Mouse (Mus musculus): ENCODE results near the gene Islr. TPM values are rescaled to one million over a fixed set of nuclear protein-coding genes. Genes with fewer than 3 reads are reported as not detected.
A peak's percentile ranks its signal among the peaks of the same experiment; 100 is the strongest.

Islr gene
- polyA plus RNA-seq, 1 experiment from 2014 or later, result 4.6 TPM

GRCm38 (mm10) chr9:58169426-58169825 is 34.7 kb downstream of the Islr start:
- Histone ChIP-seq H3K9me3 (no peaks in the 10 kb centered on the region), H3K4me3 (no peak overlapping the region), H3K36me3 (replicated peaks) (no peaks in the 10 kb centered on the region), H3K27ac (no peak overlapping the region), H3K4me1 (peaks cover 12% of the 10 kb centered on the region), H3K27me3 (ENCODE audit: poor library complexity, severe bottlenecking) (no peaks in the 10 kb centered on the region)
- no peak for DNase-seq (ENCODE audit: extremely low spot score, low spot score)
- WGBS, result 83% methylated on average over 6 of the region's 6 CpGs

GRCm38 (mm10) chr9:58168880-58169279 is 35.2 kb downstream of the Islr start:
- peak overlapping the region; percentile 64 for H3K27ac ChIP-seq
- no peak for DNase-seq (ENCODE audit: extremely low spot score, low spot score)
- no peaks in the 10 kb centered on the region for H3K27me3 ChIP-seq (ENCODE audit: poor library complexity, severe bottlenecking)
- no peaks in the 10 kb centered on the region for H3K36me3 ChIP-seq (replicated peaks)
- H3K9me3 ChIP-seq, result no peaks in the 10 kb centered on the region
- 72% methylated on average over 3 of the region's 3 CpGs for WGBS
- H3K4me1 ChIP-seq, result peaks cover 10% of the 10 kb centered on the region
- no peak overlapping the region for H3K4me3 ChIP-seq

GRCm38 (mm10) chr9:58165779-58166178 is 38.3 kb downstream of the Islr start:
- Histone ChIP-seq H3K4me3 (no peak overlapping the region), H3K9me3 (no peaks in the 10 kb centered on the region), H3K27me3 (ENCODE audit: poor library complexity, severe bottlenecking) (0 out of 2 replicates have a peak, but pooled peaks cover 4% of the 10 kb centered on the region), H3K36me3 (replicated peaks) (no peaks in the 10 kb centered on the region), H3K4me1 (peaks cover 19% of the 10 kb centered on the region), H3K27ac (no peak overlapping the region)
- WGBS, result 86% methylated on average over 1 of the region's 1 CpGs
- DNase-seq (ENCODE audit: extremely low spot score, low spot score), result no peak

- Histone ChIP-seq H3K4me3 (no peak overlapping the region), H3K36me3 (replicated peaks) (no peaks in the 10 kb centered on the region), H3K27ac (no peak overlapping the region), H3K4me1 (peaks cover 31% of the 10 kb centered on the region), H3K27me3 (ENCODE audit: poor library complexity, severe bottlenecking) (0 out of 2 replicates have a peak, but pooled peaks cover 11% of the 10 kb centered on the region), H3K9me3 (no peaks in the 10 kb centered on the region)
- DNase-seq (ENCODE audit: extremely low spot score, low spot score), result no peak
- 84% methylated on average over 5 of the region's 5 CpGs for WGBS
Observed at GRCm38 (mm10) chr9:58163146-58163545, 41.0 kb downstream of the Islr start.

- no peaks in the 10 kb centered on the region for H3K36me3 ChIP-seq (replicated peaks)
- H3K4me3 ChIP-seq, result no peak overlapping the region
- no peaks in the 10 kb centered on the region for H3K9me3 ChIP-seq
- no peak for DNase-seq (ENCODE audit: extremely low spot score, low spot score)
- H3K27ac ChIP-seq, result no peak overlapping the region
- WGBS, result 99% methylated on average over 3 of the region's 3 CpGs
- H3K27me3 ChIP-seq (ENCODE audit: poor library complexity, severe bottlenecking), result 0 out of 2 replicates have a peak, but pooled peaks cover 11% of the 10 kb centered on the region
- H3K4me1 ChIP-seq, result peaks cover 40% of the 10 kb centered on the region
Observed at GRCm38 (mm10) chr9:58162173-58162572, 41.9 kb downstream of the Islr start.

- no peaks in the 10 kb centered on the region for H3K36me3 ChIP-seq (replicated peaks)
- H3K4me3 ChIP-seq, result no peak overlapping the region
- H3K27ac ChIP-seq, result peak overlapping the region; percentile 35
- WGBS, result 85% methylated on average over 5 of the region's 5 CpGs
- 0 out of 2 replicates have a peak, but pooled peaks cover 11% of the 10 kb centered on the region for H3K27me3 ChIP-seq (ENCODE audit: poor library complexity, severe bottlenecking)
- H3K4me1 ChIP-seq, result peaks cover 44% of the 10 kb centered on the region
- no peaks in the 10 kb centered on the region for H3K9me3 ChIP-seq
- DNase-seq (ENCODE audit: extremely low spot score, low spot score), result no peak
Observed at GRCm38 (mm10) chr9:58160315-58160714, 43.8 kb downstream of the Islr start.

GRCm38 (mm10) chr9:58159855-58160254 is 44.3 kb downstream of the Islr start:
- 0 out of 2 replicates have a peak, but pooled peaks cover 11% of the 10 kb centered on the region for H3K27me3 ChIP-seq (ENCODE audit: poor library complexity, severe bottlenecking)
- no peak overlapping the region; the same call in 1 of the 2 replicates for H3K27ac ChIP-seq
- no peaks in the 10 kb centered on the region for H3K36me3 ChIP-seq (replicated peaks)
- 84% methylated on average over 4 of the region's 4 CpGs for WGBS
- DNase-seq (ENCODE audit: extremely low spot score, low spot score), result no peak
- no peaks in the 10 kb centered on the region for H3K9me3 ChIP-seq
- H3K4me1 ChIP-seq, result peaks cover 44% of the 10 kb centered on the region
- no peak overlapping the region for H3K4me3 ChIP-seq

GRCm38 (mm10) chr9:58158541-58159311 is 45.4 kb downstream of the Islr start:
- Histone ChIP-seq H3K27ac (peak overlapping the region; percentile 80), H3K9me3 (no peaks in the 10 kb centered on the region), H3K4me1 (peaks cover 44% of the 10 kb centered on the region), H3K36me3 (replicated peaks) (no peaks in the 10 kb centered on the region), H3K27me3 (ENCODE audit: poor library complexity, severe bottlenecking) (0 out of 2 replicates have a peak, but pooled peaks cover 11% of the 10 kb centered on the region), H3K4me3 (no peak overlapping the region)
- WGBS, result 45% methylated on average over 7 of the region's 7 CpGs
- DNase-seq (ENCODE audit: extremely low spot score, low spot score), result no peak

- peaks cover 8% of the 10 kb centered on the region for H3K36me3 ChIP-seq (replicated peaks)
- 88% methylated on average over 13 of the region's 13 CpGs for WGBS
- H3K27ac ChIP-seq, result peak overlapping the region; percentile 80
- no peak for DNase-seq (ENCODE audit: extremely low spot score, low spot score)
- H3K4me1 ChIP-seq, result peaks cover 47% of the 10 kb centered on the region
- 0 out of 2 replicates have a peak, but pooled peaks cover 11% of the 10 kb centered on the region for H3K27me3 ChIP-seq (ENCODE audit: poor library complexity, severe bottlenecking)
- H3K4me3 ChIP-seq, result no peak overlapping the region
- H3K9me3 ChIP-seq, result no peaks in the 10 kb centered on the region
Observed at GRCm38 (mm10) chr9:58157838-58158237, 46.3 kb downstream of the Islr start.

- H3K27me3 ChIP-seq (ENCODE audit: poor library complexity, severe bottlenecking), result 0 out of 2 replicates have a peak, but pooled peaks cover 7% of the 10 kb centered on the region
- no peak for DNase-seq (ENCODE audit: extremely low spot score, low spot score)
- WGBS, result 93% methylated on average over 22 of the region's 22 CpGs
- H3K4me1 ChIP-seq, result peaks cover 42% of the 10 kb centered on the region
- H3K27ac ChIP-seq, result peak overlapping the region; percentile 80
- no peaks in the 10 kb centered on the region for H3K9me3 ChIP-seq
- no peak overlapping the region for H3K4me3 ChIP-seq
- H3K36me3 ChIP-seq (replicated peaks), result peaks cover 17% of the 10 kb centered on the region
Observed at GRCm38 (mm10) chr9:58156819-58157560, 47.1 kb downstream of the Islr start.

- H3K27me3 ChIP-seq (ENCODE audit: poor library complexity, severe bottlenecking), result 0 out of 2 replicates have a peak, but pooled peaks cover 5% of the 10 kb centered on the region
- H3K36me3 ChIP-seq (replicated peaks), result peaks cover 33% of the 10 kb centered on the region
- peak overlapping the region; percentile 27; the same call in 1 of the 2 replicates for H3K27ac ChIP-seq
- H3K4me3 ChIP-seq, result no peak overlapping the region
- H3K4me1 ChIP-seq, result peaks cover 42% of the 10 kb centered on the region
- no peak for DNase-seq (ENCODE audit: extremely low spot score, low spot score)
- no peaks in the 10 kb centered on the region for H3K9me3 ChIP-seq
- 82% methylated on average over 3 of the region's 3 CpGs for WGBS
Observed at GRCm38 (mm10) chr9:58155366-58155765, 48.7 kb downstream of the Islr start.

- Histone ChIP-seq H3K9me3 (no peaks in the 10 kb centered on the region), H3K36me3 (replicated peaks) (peaks cover 55% of the 10 kb centered on the region), H3K4me3 (no peak overlapping the region), H3K4me1 (peaks cover 20% of the 10 kb centered on the region), H3K27ac (peak overlapping the region; percentile 51; the same call in 1 of the 2 replicates), H3K27me3 (ENCODE audit: poor library complexity, severe bottlenecking) (no peaks in the 10 kb centered on the region; the same call in 1 of the 2 replicates)
- DNase-seq (ENCODE audit: extremely low spot score, low spot score), result no peak
- WGBS, result 89% methylated on average over 3 of the region's 3 CpGs
Observed at GRCm38 (mm10) chr9:58153095-58153494, 51.0 kb downstream of the Islr start.

Data from forebrain, embryonic 10.5 days (tissue).